Mouse (Mus musculus) heart, postnatal 25 days (tissue): ENCODE measurements around the gene Pdxdc1. TPM values are rescaled to one million over a fixed set of nuclear protein-coding genes. Genes with fewer than 3 reads are reported as not detected.
A peak's percentile ranks its signal among the peaks of the same experiment; 100 is the strongest.
"Not testable (repeated sequence)": the region's sequence is repeated elsewhere in the genome, so short reads cannot be mapped to it uniquely, and the experiment has no call there.

Experiments used
- DNase-seq: peaks from one replicate; pipeline ENCODE4 v3.0.0; 2022; ENCODE audit warnings: low spot score
- intact Hi-C: fragments of 180-260 bp; cut with DNase I; formaldehyde crosslinking; loops from one replicate; pipeline ENCODE4 v1.15.1; 2025
- total RNA-seq, 2 experiments: library from RNA; stranded (reverse); gene quantifications; 2 replicates each; pipeline ENCODE4 v1.2.3; 2021

Pdxdc1 gene
- 10 to 100 TPM; 73.2 to 75.2 TPM for total RNA-seq

DNA sequence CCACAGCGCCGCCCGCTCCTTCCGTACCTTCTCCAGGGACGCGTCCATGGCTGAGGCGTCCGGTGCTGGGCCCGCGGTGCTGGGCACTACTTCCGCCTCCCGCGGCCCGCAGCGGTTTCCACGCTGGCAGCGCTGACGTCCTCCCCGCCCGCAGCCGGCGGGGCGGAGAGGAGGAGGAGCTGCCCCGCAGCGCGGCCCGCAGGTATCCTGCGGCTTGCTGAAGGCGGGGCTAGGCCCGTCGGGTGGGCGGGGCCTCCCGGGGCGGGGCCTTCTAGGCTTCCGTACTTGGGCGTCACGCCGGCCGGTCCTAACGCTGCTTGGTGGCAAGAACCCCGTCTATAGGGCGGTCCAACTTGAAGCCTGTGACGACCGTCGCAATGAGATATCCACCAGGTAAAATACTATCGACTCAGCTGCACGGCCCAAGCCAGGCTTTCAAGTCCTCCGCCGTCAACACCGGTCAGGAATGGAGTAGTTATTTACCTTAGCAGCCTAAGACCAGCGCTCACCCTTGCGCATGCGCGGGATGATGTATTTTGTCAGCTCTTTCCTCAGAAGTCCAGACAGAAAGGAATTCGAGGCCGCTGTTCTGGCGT is at the start of gene Pdxdc1, which contains the start of gene Mpv17l:
TSS of gene Pdxdc1 (minus strand) at position 244 of the 596 bp plus-strand sequence.
TSS of gene Mpv17l (plus strand) at position 274 of the 596 bp plus-strand sequence.
- peak; percentile 93 for DNase-seq
- intact Hi-C loops, result loop anchor here (5.0 to 10.0 kb wide), 5 partner anchors 222 to 412 kb away; partner anchors contain the start of genes 3110001I22Rik, Bfar, Fopnl and Marf1

DNA sequence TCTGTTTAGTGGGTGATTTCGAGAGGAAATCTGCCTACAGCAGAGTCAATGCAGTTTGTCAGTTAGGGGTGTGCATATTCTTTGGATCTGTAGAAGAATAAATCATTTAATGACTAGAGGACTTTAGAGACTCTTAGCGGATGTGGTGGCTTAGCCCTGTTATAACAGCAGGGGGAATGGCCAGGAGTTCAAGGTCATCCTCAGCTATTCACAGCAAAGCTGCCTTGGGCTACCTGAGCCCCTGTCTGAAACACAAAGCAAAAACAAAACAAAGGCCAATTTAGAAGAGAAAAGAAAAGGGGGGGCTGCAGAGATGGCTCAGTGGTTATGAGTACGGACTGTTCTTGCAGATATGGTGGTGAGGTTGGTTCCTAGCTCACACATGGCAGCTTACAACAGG is 48.3 kb upstream of the Pdxdc1 start:
- no peak for DNase-seq
- intact Hi-C loops, result no loop called here

DNA sequence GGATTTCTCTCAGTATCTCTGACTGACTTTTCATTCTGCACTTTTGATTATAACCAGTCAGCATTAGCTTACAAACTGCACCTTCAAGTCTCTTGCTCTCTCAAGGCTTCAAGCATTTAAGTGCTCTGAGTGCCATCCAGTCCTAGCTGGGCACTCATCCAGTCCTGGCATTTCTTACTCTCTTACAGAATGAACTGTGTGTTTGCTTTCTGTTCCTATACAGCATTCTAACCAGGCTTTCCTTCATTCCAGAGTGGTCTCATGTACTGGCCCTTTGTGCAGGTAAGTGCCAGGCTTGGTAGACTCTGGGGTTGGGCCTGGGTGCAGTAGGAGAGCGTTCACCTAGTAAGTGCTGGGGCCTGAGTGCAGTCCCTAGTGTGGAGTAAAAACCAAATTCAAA is 43.4 kb upstream of the Pdxdc1 start:
- no peak for DNase-seq
- intact Hi-C loops, result no loop called here

DNA sequence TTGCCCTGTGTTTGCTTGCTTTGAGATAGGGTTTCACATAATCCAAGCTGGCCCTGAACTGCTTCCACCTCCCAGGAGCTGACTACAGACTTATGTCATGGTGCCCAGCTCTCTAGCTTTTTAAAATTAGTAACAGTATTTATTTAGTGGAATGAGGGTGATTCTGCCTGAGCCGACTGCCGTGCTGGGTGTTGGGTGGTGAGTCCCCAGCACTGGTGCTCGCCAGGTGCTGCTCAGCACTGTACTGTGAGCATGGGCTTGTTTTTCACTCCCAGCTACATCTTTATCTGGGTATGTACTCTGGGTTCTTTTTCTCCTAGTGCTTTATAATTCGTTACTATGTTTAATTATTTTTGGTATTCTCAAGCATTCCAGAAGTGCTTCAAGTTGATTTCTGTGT is 42.2 kb upstream of the Pdxdc1 start:
- intact Hi-C loops, result no loop called here
- DNase-seq, result no peak

DNA sequence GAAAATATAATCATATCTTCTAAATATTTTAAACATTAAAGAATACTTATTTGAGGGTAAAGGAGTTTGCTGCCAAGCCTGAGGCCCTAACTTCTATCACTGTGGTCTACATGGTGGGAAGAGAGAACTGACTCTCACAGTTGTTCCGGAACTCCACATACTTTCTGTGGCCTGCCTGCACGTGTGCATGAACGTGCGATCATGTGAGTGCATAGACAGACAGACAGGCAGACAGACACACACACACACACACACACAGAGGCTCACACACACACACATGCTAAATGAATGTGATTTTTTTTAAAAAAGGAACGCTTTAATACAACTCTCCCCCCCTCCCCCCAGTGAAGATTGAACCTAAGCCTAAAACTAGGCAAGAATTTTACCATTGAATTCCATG is 41.8 kb upstream of the Pdxdc1 start:
- intact Hi-C loops, result no loop called here

DNA sequence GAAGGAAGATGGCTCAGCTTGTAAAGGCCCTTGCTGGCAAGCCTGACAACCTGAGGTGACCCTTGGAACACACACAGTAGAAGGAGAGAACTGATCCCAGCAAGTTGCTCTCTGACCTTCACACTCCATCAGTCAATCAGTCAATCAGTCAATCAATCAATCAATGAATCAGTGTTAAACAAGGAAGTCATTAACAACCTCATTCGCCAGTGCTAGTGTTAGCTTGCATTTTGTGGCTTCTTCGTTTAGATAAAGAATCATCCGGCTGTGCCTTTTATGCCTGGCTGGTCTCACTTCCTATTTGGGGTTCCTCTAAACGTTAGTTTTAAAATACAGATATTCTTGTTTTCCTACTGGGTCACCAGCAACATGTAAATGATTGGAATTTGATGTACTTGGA is 41.2 kb upstream of the Pdxdc1 start:
- no peak for DNase-seq
- intact Hi-C loops, result no loop called here

More for the DNA sequence above, 41.8 kb upstream of the Pdxdc1 start:
- no peak for DNase-seq

DNA sequence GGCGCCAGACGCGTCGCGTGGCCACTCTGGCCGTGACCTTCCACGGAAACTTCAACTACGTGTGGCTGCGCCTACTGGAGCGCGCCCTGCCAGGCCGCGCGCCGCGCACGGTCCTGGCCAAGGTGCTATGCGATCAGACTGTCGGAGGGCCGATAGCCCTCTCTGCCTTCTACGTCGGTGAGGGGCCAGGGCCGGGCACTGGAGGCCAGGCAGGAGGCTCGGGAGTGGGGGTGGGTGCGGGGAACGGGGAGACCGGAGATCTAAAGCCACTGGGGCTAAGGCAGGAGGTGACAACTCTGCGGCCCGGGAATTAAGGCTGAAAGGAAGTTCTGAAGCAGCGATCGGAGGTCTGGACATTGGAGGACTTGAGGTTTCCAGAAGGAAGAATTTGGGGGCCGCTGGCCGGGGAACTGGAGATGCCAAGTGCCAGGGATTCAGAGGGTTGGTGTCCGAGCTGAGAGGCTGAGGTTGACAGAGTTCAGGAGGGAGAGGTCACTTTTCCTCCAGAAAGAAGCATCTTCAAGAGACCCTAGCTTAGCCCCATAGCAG is 38.0 kb upstream of the Pdxdc1 start:
- no peak for DNase-seq
- intact Hi-C loops, result no loop called here

DNA sequence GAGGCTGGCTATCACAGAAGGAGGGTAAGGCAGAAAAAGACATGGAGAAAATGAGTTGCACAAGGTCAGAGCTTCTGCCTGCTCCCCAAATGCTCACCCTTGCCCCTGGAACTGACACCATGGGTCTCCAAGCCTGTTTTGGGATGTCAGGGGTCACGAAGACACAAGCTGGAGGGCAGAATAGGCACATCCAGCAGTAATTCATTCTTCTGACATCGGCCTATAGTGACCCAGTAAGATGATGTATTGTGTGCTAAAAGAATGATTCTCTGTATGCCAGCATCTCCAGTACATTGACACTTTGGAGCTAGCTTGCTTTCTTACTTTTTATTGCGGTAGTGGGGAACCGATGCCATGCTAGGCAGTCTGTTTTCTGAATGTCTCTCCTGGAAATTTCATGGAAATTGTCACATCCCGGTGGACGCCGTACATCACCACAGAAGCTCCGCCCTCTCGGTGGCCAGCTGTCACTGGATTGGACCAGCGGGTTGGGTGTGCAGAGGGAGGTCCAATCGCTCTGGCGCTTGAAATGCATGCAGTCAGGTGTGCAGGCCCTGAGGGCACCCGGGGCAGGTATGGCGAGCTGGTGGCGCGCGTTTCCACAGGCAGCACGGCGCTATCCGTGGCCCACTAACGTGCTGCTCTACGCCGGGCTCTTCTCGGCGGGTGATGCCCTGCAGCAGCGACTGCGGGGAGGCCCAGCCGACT is 37.4 kb upstream of the Pdxdc1 start:
- no peak for DNase-seq
- intact Hi-C loops, result no loop called here

DNA sequence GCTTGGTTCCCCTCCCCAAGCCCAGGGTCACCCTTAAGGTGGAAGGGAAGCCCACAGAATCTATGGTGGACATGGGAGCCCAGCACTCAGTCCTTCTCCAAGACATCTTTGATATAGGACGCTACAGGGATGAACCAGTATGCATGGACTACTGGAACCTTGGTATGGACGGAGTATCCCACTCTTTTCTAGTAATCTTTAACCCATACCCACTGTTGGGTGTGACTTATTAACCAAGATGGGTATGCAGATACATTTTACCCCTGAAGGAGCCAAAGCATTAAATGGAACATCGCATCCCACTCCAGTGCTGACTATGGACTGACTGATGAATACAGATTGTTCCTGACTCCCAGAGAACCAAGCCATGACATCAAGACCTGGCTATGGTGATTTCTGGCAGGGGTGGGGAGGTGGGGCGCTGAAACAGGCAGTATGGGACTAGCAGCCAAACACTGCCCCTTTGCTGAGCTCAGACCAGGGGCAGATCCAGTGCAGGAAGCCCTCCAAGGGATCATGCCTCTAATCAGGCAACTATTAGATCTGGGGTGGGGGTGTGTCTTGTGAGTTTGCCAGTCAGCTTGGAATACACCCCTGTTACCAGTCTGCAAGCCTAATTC is 24.6 kb upstream of the Pdxdc1 start:
- DNase-seq, result no peak
- intact Hi-C loops, result no loop called here

DNA sequence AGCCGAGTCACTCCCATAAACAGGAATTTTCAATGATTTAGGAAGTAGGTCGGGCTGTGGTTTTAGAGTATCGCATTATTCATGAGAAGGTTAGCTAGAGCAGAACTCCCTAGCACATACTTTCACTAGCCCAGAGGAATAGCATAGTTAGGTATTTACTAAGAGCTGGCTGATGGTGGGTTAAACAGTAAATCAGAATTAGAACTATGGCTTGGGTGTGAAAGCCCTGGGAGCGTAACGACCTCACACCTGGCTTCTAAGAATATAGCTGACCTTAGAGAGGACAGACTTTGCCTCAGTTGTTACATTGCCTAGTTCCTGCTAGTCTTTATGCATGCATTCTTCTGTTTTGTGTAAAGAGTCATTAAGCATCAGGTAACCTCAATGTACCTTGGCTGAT is 20.0 kb upstream of the Pdxdc1 start:
- DNase-seq, intact Hi-C loops: not testable (repeated sequence)

DNA sequence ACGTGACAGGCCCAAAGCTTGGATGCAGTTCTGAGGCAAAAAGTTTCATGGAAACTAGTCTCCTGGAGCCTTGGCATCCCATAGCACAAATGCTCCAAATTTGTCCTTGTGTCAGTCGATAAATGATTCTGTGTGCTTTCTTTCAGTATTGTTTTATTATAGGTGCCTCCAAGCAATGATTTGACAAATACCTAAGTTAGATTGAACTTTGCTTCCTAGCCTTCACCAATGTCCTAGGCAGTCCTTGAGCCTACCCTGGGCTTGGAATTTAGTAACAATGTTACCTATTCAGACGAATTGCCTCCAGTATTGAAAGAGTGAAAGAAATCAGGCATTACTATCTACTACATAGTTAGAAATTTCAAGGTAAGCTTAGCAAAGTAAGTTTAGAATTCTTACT is 19.6 kb upstream of the Pdxdc1 start:
- DNase-seq, intact Hi-C loops: not testable (repeated sequence)

DNA sequence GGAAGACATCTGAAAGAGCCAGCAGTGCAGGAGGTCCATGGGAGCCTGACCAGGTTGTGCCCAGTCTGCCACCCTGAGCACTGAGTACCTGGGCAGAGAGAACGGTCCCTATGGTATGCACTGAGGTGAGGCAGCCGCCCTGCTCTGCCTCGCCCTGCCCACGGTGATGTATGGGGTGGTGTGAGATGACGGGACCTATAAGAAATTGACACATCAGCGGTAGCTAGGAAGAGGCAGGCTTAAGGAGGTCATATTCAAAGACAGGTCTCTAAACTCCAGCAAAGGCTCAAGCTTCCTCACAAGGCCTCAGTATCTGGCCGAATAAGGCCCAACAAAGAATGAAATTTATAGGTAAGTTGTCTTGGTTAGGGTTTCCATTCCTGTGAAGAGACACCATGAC is 18.9 kb upstream of the Pdxdc1 start:
- no peak for DNase-seq
- intact Hi-C loops, result no loop called here

DNA sequence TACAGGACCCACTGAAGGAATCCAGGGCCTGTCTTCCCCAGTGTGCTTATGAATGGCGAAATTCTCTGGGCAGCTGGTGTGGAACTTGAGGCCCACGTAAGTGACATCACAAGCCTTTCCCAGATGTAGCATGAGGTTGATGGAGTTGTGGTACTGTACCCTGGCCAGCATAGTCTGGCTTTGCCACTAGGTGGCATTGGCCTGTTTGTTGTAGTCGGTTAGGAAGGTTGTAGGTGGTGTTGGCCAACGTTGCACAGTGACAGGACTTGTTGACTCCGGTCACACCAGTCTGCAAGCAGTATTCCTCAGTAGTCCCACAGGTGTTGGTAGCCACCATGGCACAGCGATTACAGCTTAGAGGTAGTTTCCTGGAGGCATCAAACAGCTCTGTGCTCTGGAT is 18.1 kb upstream of the Pdxdc1 start:
- intact Hi-C loops, result no loop called here

DNA sequence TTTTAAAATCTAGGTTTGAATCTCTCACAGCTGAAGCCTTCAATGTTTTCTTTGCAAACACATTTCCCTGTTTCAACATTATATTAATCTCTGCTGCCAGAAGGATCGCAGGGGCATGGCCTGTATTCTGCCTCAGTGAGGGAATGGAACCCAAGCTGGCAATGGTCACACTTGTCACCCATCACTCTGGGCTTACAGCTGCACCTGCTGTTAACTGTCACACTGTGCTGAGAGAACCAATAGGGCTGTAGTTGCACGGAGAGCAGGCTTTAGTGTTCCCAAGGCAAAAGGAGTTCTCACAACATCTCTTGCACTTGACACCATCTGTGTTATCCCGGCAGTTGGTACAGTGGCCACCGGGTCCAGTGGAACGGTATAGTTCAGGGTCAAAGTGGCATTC is 17.2 kb upstream of the Pdxdc1 start:
- no peak for DNase-seq
- intact Hi-C loops, result no loop called here

More for the DNA sequence above, 18.1 kb upstream of the Pdxdc1 start:
- no peak for DNase-seq

DNA sequence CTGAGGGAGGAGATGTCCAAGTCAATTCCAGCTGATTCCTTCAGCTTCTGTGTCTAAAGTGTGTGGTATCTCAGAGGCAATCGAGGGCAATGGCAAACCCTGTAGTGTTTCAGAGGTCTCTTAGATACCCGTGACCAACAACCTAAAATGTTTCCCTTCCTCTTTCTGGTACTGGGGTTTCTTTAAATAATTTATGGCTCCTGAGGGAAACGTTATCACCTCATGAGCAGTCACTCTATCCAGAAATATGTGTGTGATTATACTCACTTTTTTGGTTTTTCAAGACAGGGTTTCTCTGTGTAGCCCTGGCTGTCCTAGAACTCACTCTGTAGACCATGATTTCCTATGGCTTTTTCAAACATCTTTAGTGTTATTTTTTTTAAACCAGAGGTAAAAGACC is 4.4 kb upstream of the Pdxdc1 start:
- DNase-seq, result no peak
- intact Hi-C loops, result loop anchor here (10.0 kb wide), 4 partner anchors 218 to 408 kb away; partner anchors contain the start of genes 3110001I22Rik, Bfar, Fopnl and Marf1

DNA sequence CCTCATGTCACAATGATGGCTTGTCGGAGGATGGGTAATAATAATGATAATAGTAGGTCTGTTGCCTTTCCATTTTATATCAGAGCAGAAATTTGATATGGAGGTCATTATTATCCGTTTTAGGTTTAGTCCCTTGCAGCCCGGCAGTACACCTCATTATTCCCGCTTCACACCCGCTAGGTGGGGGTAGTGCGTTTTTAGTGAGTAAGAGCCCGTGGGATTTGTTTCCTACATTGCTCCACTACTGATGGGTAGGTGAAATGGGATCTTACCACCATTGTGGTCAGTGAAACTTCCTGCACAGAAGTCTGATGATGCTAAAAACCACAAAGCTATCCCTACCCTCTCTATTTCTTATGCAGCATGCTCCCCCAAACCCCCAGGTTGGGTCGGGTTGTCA is 557 bp upstream of the Pdxdc1 start:
- intact Hi-C loops, result loop anchor here (5.0 to 10.0 kb wide), 5 partner anchors 221 to 411 kb away; partner anchors contain the start of genes 3110001I22Rik, Bfar, Fopnl and Marf1
- DNase-seq, result no peak

DNA sequence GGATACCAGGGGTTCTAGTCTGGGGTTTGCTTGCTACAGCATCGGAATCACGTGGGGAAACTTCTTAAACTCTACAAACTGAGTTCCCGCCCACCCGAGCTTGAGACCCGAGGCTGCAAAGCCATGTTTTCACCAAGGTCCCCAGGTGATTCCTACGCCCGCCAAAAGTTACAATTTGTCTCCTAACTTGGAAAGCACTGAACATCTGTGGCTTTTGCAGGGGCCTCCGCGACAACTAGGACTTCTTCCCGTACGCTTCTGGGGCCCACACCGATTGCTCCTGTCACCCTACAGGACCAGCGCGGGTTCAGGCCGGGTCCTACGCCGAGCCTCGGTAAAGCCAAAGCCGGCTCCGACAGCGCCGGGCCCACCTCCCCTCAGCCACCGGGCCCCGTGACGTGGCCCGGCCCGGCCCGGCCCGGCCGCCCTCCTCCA is 517 bp downstream of the Pdxdc1 start:
- no peak for DNase-seq
- intact Hi-C loops, result loop anchor here (5.0 to 10.0 kb wide), 5 partner anchors 222 to 412 kb away; partner anchors contain the start of genes 3110001I22Rik, Bfar, Fopnl and Marf1

DNA sequence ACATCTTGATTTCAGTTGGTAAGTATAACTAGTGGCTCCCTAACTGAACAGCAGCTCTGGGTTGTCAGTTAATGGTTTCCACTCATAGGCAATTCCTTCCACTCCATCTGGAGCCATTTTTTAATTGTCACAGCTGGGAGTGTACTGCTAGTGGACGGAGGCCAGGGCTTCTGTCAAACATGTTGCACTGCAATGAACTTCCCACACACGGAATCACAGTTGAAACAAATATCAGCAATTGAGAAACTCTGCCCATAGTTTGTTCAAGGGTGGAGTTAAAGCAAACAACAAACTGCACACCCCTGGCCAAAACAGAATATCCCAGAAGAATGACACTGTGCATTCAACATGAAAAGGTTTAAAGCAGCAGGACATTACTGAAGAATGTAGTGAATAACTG is 4.0 kb downstream of the Pdxdc1 start:
- intact Hi-C loops, result no loop called here
- DNase-seq, result no peak

DNA sequence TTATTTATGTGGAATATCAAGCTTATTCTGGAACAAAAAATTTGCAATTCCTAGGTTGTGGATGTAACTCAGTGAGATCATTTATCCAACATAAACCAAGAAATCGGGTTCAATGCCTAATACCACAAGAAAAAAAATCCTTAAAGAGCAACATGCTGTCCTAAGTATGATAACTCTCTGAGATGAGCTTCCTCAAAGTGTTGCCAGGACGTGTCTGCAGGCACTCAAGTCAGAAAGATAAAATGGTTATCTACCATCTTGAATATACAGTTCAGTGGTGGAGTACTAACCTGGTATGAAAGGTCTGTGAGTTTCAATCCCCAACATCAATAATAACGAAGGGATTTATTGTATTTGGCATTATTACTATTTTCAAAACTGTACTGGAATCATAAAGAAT is 6.6 kb downstream of the Pdxdc1 start:
- intact Hi-C loops, result no loop called here
- DNase-seq, result no peak

DNA sequence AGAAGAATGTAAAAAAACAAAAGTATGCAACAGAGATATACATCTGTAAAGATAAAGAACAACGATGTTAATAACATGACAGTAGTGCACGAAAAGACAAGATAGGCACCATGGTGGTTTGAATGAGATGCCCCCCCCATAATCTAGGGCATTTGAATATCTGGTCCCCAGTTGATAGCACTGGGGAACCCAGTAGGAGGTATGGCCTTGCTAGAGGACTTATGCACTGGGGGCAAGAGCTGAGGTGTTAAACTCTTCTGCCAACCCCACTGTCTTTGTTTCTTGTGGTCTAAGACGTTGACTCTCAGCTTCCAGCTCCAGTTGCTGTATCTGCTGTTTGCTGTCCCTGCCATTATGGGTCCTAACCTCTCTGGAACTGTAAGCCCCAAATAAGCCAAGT is 7.2 kb downstream of the Pdxdc1 start:
- intact Hi-C loops, result no loop called here
- no peak for DNase-seq

DNA sequence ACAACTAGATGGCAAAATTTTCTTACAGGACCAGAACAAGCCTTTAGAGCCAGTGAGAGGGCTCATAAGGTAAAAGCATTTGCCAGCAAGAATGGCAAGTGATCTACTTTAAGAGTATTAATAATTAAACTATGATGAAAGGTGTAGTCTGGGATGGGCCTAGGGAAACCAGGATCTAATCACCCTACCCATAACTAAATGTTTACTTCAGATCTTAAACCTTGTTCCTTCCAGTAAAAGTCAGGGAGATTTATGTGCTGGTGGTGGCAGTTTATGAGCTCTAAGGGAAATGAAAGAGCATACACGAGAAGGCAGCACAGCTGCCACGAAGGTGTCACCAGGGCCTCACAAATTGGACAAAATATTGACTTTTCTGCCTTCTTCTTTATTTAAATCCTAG is 8.8 kb downstream of the Pdxdc1 start:
- no peak for DNase-seq
- intact Hi-C loops, result no loop called here
